Mouse (Mus musculus) embryo, embryonic 10.5 days (tissue): ENCODE measurements around the gene Olfr577.

Source experiments
- DNase-seq: peaks from one replicate; pipeline ENCODE4 v3.0.0-alpha.2; 2015; ENCODE audit warnings: low spot score

The Olfr577 gene

GRCm38 (mm10) chr7:102975843-102976242, at the start of gene Olfr577:
TSS of gene Olfr577 (minus strand) at chr7:102975943.
- no peak for DNase-seq

- no peak for DNase-seq
Observed at GRCm38 (mm10) chr7:102989224-102989623, 13.5 kb upstream of the Olfr577 start, which contains the start of gene Olfr578. TSS of gene Olfr578 (minus strand) at chr7:102989324.

GRCm38 (mm10) chr7:102974399-102974798, 1.3 kb downstream of the Olfr577 start:
- no peak for DNase-seq

- no peak for DNase-seq
Observed at GRCm38 (mm10) chr7:102962360-102962759, 13.4 kb downstream of the Olfr577 start, which contains the start of gene Olfr576. TSS of gene Olfr576 (plus strand) at chr7:102962660.

GRCm38 (mm10) chr7:102958593-102958992, 17.1 kb downstream of the Olfr577 start, which contains the start of gene Olfr575:
TSS of gene Olfr575 (minus strand) at chr7:102958775.
- DNase-seq = no peak

GRCm38 (mm10) chr7:102958137-102958536, 17.6 kb downstream of the Olfr577 start:
- DNase-seq = no peak

GRCm38 (mm10) chr7:102950732-102951131, 25.0 kb downstream of the Olfr577 start:
- DNase-seq = no peak

GRCm38 (mm10) chr7:102948167-102948566, 27.6 kb downstream of the Olfr577 start, which contains the start of gene Olfr574:
TSS of gene Olfr574 (plus strand) at chr7:102948467.
- no peak for DNase-seq

GRCm38 (mm10) chr7:102943417-102943816, 32.3 kb downstream of the Olfr577 start:
- DNase-seq = no peak

- DNase-seq = no peak
Observed at GRCm38 (mm10) chr7:102942475-102942874, 33.3 kb downstream of the Olfr577 start, which contains the start of gene Olfr573-ps1. TSS of gene Olfr573-ps1 (minus strand) at chr7:102942575.

- no peak for DNase-seq
Observed at GRCm38 (mm10) chr7:102927105-102927504, 48.6 kb downstream of the Olfr577 start.

- no peak for DNase-seq
Observed at GRCm38 (mm10) chr7:102924109-102924508, 51.6 kb downstream of the Olfr577 start, which contains the start of gene Olfr572. TSS of gene Olfr572 (plus strand) at chr7:102924409.
